Mouse (Mus musculus): ENCODE results near the gene Eno3. TPM values are rescaled to one million over a fixed set of nuclear protein-coding genes. Genes with fewer than 3 reads are reported as not detected.

Gene Eno3
- total RNA-seq (2021) = 1,000 to 10,000 TPM; 5,193 to 5,983 TPM
- long read RNA-seq, experiment 1, transcript Eno3-202 (12 exons, 1,564 nt) = minor isoform, 2,401 of 8,033 reads
- long read RNA-seq, experiment 1, transcript Eno3-206 (11 exons, 1,461 nt) = minor isoform, 854 of 8,033 reads
- long read RNA-seq, experiment 1, transcript Eno3-201 (12 exons, 1,454 nt) = major isoform, 3,887 of 8,033 reads
- long read RNA-seq, experiment 1, partial matches to known transcripts = 274 of 8,033 reads
- long read RNA-seq, experiment 1, other reads (novel, unspliced or antisense) = 617 of 8,033 reads
- long read RNA-seq, experiment 2, transcript Eno3-201 (12 exons, 1,454 nt) = major isoform, 5,283 of 10,252 reads
- long read RNA-seq, experiment 2, transcript Eno3-202 (12 exons, 1,564 nt) = minor isoform, 2,907 of 10,252 reads
- long read RNA-seq, experiment 2, transcript Eno3-206 (11 exons, 1,461 nt) = minor isoform, 1,026 of 10,252 reads
- long read RNA-seq, experiment 2, partial matches to known transcripts = 318 of 10,252 reads
- long read RNA-seq, experiment 2, other reads (novel, unspliced or antisense) = 718 of 10,252 reads

DNA sequence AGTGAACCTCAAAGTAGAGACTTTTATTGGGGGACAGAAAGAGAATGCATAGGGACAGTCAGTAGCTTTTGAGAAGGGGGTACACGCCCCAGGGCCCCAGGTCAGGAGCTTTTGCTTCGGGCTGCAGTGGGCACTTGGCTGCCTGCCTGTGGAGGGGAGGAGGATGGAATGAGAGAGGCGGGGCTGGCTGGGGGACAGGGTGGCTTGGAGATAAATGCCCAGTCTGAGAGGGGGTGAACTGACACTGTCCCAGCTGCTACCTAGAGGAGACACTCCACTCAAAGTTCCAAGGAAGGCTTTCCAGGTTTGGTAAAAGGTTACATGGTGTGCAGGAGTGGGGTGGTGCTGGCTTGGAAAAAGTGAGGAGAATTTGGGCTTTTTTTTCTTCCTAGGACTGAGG is at the start of gene Eno3:
Gene Eno3, plus strand, starts transcription at position 239 of the 400 bp plus-strand sequence.
- peak; percentile 77 for DNase-seq

GRCm38 (mm10) chr11:70607611-70608010 is 49.4 kb upstream of the Eno3 start:
- no peak for DNase-seq

DNA sequence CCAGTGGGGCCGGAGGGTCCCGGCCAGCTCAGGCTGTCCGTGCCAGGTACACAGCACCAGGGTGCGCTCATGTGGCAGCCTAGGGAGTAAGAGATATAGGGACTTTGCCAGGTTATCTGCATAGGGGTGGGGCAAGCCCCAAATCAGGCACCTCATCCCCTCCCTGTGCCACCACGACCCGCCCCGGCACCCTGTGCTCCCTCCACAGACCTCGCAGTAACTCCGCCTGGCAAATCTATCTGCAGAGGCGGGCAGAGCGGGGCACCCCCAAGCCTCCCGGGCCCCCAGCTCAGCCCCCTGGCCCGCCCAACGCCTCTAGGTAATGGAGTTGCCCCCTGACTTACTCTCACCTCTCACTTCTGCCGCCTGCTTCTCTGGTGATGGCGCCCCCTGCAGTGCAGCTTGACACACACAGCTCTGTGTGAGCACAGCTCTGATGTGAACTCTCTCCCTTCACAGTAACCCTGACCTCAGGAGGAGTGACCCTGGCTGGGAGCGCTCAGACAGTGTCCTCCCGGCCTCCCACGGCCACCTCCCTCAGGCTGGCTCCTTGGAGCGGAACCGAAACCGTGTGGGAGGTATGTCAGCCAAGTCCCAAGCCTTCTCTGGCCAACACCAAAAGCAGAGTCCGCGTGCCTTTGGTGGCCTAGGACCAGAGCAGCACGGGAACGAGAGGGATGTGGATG is 48.5 kb upstream of the Eno3 start:
- DNase-seq = peak; percentile 51

DNA sequence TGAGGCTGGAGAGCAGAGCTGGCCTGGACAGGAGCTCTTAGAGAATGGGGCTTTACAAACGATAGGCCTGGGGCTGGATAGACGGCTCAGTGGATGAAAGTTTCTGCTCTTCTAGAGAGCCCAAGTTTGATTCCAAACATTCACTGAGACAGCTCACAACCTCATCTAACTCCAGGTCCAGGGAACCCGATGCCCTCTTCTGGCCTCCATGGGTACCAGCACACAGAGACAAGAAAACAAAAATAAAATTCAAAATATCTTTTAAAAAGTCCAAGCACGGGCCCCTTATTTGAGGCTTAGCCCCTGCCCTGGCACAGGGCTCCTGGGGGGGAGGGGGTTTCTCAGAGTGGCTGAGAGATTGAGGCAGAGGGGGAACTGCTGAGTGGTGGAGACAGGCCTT is 46.2 kb upstream of the Eno3 start:
- DNase-seq = no peak

DNA sequence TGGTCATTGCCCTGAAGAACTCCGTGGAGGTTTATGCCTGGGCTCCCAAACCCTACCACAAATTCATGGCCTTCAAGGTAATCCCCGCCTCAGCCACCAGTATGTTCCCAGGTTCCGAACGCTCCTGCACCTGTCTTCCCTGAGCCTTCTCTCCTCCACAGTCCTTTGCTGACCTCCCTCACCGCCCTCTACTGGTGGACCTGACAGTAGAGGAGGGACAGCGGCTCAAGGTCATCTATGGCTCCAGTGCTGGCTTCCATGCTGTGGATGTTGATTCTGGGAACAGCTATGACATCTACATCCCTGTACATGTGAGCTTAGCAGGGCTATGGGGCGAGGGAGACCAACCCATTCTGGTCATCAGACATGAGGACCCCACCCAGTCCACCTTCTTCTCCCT is 44.5 kb upstream of the Eno3 start:
- no peak for DNase-seq

DNA sequence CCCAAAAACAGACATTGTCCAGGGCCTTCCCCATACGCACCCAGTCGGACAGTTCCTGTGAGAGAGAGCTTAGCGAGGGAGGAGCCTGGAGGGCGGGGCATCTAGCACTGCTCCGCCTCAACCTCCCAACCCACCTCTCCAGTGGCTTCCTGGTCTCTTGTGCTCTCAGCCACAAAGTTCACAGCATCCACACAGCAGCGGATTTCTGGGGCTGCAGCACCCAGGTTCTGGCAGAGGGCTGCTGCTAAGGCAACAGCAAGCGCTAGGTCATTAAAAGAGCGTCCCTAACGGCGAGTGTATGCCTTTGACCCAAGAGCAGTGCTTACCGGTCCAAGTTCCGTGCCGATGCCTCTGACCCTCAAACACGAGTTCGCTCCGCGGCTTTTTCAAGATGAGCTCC is 41.9 kb upstream of the Eno3 start:
- DNase-seq = peak; percentile 62

DNA sequence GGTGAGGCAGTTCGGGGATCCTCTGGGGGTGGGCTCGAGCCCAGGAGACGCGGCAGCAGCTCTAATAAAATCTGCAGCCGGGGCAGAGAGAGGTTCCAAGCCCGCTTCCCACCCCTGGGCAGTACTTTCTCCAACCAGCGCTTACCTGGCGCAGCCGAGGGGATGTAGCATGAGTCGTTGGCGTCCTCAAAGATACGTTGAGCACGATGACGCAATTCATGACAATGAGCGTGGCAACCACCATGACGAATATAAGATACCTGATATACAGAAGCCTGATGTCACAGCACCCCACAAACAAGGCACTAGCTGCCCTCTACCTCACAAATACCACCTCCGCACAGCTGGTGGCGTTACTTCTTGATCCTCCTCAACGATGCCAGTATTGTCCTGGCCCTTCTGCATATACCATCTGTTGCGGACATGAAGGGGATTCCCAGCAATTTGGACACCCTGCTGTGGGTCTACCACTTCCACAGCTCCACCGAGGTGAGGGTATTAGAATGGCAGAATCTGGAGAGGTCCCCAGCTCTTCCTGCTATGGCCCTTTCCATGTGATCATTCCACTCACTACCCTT is 41.4 kb upstream of the Eno3 start, which contains the start of gene 4930544D05Rik:
Gene 4930544D05Rik, plus strand, starts transcription at position 333 of the 578 bp plus-strand sequence.
- DNase-seq = no peak

DNA sequence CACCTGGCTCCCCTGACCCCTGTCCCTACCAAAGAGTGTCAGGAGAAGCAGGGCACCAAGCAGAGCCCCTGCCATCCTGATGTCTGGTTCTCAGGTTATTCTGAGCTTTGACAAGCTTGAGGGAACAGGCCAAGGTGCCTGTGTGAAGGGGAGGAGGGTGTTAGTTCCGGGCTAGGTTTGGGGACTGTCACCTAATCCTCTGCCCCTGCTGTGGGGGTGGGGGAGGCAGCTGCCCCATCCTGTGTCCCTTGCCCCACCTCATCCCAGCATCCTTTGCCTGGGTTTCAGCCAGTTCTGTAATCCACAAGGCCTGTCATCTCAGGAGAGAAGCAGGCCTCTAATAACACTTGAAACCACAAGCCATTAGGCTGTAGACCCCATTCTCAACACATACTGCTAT is 37.9 kb upstream of the Eno3 start, which contains the start of gene Chrne:
Gene Chrne, minus strand, starts transcription at position 116 of the 400 bp plus-strand sequence.
- DNase-seq = no peak

GRCm38 (mm10) chr11:70621972-70622814 is 34.8 kb upstream of the Eno3 start:
- DNase-seq = no peak

GRCm38 (mm10) chr11:70623053-70623742 is 33.8 kb upstream of the Eno3 start:
- no peak for DNase-seq

GRCm38 (mm10) chr11:70625473-70625872 is 31.5 kb upstream of the Eno3 start:
- DNase-seq = peak; percentile 69

DNA sequence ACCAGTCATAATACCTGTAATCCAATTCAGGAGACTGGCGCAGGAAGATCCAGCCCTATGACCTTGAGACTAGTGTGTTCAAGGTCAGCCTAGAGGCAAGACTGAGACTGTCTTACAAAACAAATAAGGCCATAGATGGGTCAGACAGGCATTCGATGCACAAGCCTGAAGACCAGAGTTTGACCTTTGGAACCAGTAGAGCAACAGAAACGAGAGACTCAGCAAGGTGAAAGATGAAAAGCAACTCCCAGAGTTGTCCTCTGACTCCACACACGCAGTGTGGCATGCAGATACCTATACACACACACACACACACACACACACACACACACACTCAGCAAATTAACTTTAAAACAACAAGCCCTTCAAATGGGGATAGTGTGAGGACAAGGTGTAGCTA is 30.1 kb upstream of the Eno3 start:
- DNase-seq = no peak

DNA sequence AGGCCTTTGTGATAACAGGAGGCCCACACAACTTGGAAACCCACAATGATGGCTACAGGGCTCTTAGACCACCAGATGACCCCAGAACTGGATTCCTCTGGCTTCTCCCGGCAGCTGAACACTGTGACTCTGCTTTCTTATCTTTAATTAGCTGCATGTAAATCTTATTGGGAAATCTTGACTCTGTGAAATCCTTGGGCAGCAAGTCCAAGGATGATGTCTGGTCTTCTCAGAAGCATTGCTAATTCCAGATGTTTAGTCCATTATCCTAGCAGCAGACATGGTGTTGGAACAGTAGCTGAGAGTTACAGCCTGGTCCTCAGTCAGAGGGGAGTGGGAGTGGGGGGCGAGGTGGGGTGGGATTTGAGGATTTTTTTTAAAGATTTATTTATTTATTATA is 28.6 kb upstream of the Eno3 start:
- no peak for DNase-seq

GRCm38 (mm10) chr11:70629557-70629956 is 27.4 kb upstream of the Eno3 start:
- no peak for DNase-seq

GRCm38 (mm10) chr11:70630129-70630528 is 26.9 kb upstream of the Eno3 start:
- no peak for DNase-seq

DNA sequence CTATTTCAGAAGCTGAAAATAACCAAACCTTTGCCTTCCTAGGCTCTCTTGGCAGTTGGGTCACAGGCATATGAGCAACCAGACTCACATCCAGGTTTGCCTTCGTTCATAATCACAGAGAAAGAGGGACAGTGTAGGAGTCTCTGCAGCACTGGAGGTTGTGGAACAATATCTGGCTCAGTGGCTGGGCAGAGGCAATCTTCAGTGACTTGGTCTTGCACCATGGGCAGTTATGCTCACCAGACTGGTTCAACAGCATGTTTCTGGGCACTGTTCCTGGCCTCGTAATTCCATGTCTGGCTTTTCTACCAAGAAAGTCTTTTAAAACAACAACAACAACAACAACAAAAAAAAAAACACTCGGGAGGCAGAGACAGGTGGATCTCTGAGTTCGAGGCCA is 21.4 kb upstream of the Eno3 start:
- no peak for DNase-seq

GRCm38 (mm10) chr11:70637764-70638163 is 19.2 kb upstream of the Eno3 start:
- no peak for DNase-seq

GRCm38 (mm10) chr11:70638293-70638692 is 18.7 kb upstream of the Eno3 start:
- DNase-seq = no peak

- no peak for DNase-seq
Measured at GRCm38 (mm10) chr11:70638714-70639278, 18.2 kb upstream of the Eno3 start, which contains the start of gene Gp1ba. Gene Gp1ba (plus strand): TSS chr11:70639122.

- DNase-seq = no peak
Measured at GRCm38 (mm10) chr11:70639976-70640375, 17.0 kb upstream of the Eno3 start.

DNA sequence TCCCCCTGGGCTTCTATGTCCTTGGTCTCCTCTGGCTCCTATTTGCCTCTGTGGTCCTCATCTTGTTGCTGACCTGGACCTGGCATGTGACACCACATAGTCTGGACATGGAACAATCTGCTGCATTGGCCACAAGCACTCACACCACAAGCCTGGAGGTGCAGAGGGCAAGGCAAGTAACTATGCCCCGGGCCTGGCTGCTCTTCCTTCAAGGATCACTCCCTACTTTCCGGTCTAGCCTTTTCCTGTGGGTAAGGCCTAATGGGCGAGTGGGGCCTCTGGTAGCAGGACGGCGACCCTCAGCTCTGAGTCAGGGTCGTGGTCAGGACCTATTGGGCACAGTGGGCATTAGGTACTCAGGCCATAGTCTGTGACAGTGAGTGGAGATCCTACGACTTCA is 15.8 kb upstream of the Eno3 start:
- no peak for DNase-seq

Measured in gastrocnemius, postnatal 10 days (tissue).